Mouse (Mus musculus) mouse trophoblast stem cell (cell line): ENCODE measurements around the gene Arap2.

Experiments used
- in situ Hi-C, 2 experiments: fragments of 300-500 bp; cut with MseI, MboI; formaldehyde crosslinking; loops; 2 replicates in 1 of 2; 3 replicates in 1 of 2; pipeline ENCODE4 v1.15.1; 2025

The Arap2 gene

GRCm38 (mm10) chr5:62765784-62766701, at the start of gene Arap2:
Arap2 (minus strand) TSS chr5:62766159.
- in situ Hi-C loops = no loop called here

DNA sequence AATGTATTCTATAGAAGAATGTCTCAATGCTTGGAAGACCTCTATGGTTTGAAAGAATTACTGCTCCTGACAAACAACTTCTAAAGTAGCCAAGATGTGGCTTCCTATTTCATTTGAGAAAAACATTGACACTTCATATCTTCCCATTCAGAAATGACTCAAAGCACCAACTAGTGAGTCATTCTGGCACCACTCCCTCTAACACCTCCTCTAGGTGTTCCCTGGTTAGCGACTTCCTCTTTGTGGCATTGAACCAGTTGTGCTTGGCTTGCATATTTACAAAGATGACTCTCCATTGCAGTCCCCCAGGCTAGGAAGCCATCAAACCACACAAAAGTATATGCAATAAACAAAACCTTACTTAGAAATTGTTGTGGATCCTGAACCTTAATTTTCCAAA, 49.8 kb upstream of the Arap2 start:
- in situ Hi-C loops = no loop called here

GRCm38 (mm10) chr5:62814072-62814414, 48.1 kb upstream of the Arap2 start:
- in situ Hi-C loops = no loop called here

DNA sequence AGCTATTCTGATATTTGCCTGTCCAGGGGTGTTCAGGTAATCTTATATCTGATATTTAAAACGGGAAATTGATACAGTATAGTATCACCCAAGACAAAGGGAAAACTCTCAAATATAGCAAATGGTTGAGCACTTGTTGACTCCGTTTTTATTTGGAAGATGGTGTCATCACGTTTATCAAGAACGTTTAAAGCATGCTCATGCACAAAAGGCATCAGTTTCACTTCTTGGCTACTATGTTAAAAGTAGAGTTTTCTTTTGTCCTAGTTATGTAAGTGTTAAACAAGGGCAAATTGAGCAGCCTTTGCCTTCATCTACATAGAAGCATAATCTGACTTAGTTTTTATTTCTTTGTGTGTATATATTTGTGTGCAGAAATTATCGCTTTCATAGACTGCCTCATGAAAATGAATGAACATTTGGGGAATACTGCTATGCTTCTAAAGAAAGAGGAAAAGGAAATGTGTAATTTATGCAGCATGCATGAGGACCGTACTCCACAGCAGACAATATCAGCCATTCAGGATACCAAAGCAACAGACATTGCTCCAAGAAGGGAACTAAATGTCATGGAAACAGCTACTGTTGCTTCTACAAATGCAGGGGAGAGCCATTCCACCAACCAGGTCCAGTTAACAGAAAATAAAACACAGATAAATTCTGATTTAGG, 47.6 kb upstream of the Arap2 start, which contains the start of gene Dthd1:
Dthd1 (plus strand) TSS at position 422 of the 670 bp plus-strand sequence.
- in situ Hi-C loops = no loop called here

GRCm38 (mm10) chr5:62792776-62793175, 26.8 kb upstream of the Arap2 start:
- in situ Hi-C loops = no loop called here

- in situ Hi-C loops = no loop called here
These were observed 25.1 kb upstream of the Arap2 start for GRCm38 (mm10) chr5:62790921-62791564.

- in situ Hi-C loops = no loop called here
These were observed 20.9 kb upstream of the Arap2 start for GRCm38 (mm10) chr5:62786809-62787208.

DNA sequence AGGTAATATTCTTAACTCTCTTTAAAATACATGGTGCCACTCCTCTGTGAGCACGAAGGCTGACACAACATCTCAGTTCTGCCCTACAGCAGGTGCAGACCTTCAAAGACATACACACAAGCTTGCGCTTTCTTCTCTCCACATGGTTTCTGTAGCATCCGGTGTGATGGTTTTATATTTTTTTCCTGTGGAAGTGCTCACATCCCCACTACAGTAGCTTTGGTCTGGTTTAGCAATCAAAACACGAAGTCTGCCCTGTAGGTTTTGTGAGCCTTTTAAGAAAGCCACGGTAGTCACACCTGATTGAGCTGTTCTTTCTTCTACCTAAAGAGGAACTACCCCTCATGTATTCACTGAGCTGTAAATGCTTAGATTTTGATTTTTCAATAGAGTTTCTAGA, 12.7 kb upstream of the Arap2 start:
- in situ Hi-C loops = no loop called here

GRCm38 (mm10) chr5:62777804-62778203, 11.8 kb upstream of the Arap2 start:
- in situ Hi-C loops = no loop called here

GRCm38 (mm10) chr5:62771775-62772599, 6.0 kb upstream of the Arap2 start:
- in situ Hi-C loops = no loop called here

- in situ Hi-C loops = no loop called here
These were observed 538 bp downstream of the Arap2 start for GRCm38 (mm10) chr5:62765459-62765783.

DNA sequence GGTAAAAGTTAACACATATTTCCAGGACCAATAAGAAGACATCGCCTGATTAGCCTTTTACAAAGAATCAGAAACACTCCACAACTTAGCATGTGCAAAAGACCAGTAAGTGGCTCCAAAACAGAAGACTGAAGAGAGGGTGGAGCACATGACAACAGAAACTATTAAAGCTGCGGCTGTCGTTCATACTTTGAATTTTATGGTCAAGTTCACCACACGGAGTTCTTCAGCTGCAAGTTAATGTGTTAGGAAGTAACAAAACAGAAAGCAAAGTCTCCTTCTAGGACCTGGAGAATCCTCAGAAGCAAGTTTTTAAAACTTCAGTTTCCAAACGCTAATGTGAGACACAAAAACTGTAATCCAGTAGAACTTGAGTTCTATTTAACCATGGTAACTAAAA, 1.8 kb downstream of the Arap2 start:
- in situ Hi-C loops = no loop called here

DNA sequence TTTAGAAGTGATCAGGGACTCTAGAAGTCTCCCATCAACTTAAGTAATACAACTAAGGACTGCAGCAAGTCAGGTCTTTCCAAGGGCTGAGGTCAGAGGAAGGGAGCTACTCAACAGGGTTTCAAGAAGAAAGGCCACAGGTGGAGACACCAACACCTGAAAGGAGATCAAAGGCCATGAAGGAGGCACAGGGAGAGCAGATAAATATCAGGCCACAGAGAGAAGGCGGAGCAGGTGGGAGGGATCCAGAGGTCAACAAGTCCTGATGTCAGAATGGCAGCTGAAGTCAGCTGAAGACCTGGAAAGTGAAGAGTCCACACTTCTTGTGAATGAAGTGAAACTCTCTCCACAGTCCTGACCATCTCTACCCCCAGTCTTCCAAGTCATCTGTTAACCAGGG, 2.9 kb downstream of the Arap2 start:
- in situ Hi-C loops = no loop called here

DNA sequence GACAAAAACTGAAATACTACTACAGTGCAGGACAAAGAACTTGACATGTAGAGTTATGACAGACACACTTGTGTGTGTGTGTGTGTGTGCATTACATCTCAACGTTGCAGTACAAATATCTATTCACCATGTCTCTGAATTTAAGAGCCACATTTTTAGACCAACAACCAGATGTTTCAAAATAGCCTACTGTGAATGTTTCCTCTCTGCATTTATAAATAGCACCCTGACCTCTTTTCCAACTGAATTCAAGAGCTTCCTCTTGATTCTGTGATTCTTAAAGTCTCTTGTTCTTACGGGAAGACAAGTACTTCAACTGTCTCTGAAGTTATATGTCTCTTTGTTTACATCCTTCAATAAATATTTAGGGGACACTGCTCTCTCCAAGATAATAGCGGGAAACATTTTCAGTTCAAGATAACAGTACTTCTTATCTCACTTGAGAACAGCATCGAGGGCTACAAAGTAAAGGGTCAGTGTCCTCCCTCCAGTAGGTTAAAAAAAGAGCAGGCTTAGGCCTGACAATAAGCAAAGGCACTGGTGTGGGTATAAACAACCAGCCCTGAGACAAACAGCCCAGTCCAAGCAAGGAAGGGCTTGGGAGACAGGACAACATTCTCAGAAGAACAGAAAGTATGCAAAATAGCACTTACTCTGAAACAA, 3.5 kb downstream of the Arap2 start:
- in situ Hi-C loops = no loop called here

- in situ Hi-C loops = no loop called here
These were observed 5.0 kb downstream of the Arap2 start for GRCm38 (mm10) chr5:62760791-62761504.

DNA sequence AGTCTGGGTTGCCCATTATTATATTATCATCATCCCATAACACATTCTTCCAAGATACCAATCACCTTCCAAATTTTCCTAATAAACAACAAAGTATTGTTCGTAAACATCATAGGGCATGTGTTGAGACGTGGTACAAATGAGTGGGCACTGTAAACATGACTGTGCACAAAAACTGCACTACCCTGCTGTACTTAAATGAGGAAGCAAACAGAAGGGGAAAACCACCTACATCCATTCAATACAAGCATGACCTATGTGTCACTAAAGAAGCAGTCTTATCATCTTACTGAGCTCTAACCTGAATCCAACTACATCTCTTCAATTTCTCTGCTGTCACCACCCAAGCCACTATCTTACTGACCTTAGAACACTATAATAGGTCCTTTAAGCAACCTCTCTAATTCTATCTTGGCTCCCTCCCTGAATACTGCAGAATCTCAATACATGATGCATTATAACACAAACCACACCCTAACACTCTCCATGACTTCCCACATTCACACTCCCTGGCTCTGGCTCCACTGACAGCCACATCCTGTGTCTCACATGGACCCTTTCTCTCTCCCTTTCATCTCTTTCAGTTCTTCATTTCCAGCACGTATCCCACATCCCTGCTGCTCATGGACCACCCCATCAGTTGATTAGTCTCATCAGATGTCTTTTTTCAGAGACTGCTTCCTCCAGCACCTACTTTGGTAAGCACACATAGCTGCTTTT, 10.0 kb downstream of the Arap2 start:
- in situ Hi-C loops = no loop called here

DNA sequence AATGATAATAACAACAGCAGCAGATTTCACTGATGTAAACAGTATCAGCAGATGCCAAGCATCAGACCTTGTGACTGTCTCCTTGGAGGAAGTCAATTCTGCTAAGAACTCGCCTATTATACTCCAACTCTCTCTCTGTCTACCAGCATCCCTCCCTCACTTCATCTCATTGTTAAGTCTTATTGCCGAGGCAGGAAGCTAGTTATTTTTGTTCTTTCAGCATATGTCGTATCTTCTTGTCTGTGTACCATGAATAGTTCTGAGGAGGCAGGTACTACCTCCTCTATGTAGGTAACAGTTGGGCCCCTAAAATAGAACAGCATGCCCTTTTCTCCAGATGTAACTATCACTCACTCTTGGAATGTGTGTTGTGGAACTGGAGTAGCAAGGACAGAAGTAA, 13.0 kb downstream of the Arap2 start:
- in situ Hi-C loops = no loop called here

- in situ Hi-C loops = no loop called here
These were observed 14.3 kb downstream of the Arap2 start for GRCm38 (mm10) chr5:62751692-62752091.

DNA sequence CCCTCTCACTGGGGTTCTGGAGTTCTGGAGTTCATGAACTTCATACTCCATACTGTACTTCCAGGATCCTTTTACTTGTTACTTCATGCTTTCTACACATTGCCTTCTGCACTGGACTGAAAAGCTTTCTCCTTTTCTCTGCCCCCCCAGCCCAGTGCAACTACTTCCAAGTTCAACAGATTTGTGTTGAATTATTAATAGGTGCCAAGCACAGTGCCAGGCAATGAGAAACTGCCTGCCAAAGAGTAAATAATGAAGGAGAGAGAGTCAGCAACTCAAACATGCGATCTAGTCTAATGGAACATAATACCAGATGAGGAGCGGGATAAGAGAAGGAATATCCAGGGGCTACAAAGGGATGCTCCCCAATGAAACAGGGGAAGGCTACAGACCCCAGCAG, 17.8 kb downstream of the Arap2 start:
- in situ Hi-C loops = no loop called here
